Mouse (Mus musculus): ENCODE results near the gene Il16. TPM values are rescaled to one million over a fixed set of nuclear protein-coding genes. Genes with fewer than 3 reads are reported as not detected.
A peak's percentile ranks its signal among the peaks of the same experiment; 100 is the strongest.

Il16 gene
- total RNA-seq (2021): 1 to 10 TPM; 1.6 TPM

GRCm38 (mm10) chr7:83745413-83746106 is at the start of gene Il16:
Il16 (minus strand) TSS chr7:83745726.
- intact Hi-C loops (cut with DNase I): no loop called here
- no peak for DNase-seq

GRCm38 (mm10) chr7:83794705-83795104 is 49.2 kb upstream of the Il16 start, which contains the start of gene Cfap161:
Cfap161 (minus strand) TSS chr7:83794880.
- intact Hi-C loops (cut with DNase I): loop anchor here (5.0 kb wide), 1 partner anchor 227 kb away; no protein-coding TSS in a partner anchor
- peak; percentile 90 for DNase-seq

GRCm38 (mm10) chr7:83794006-83794683 is 48.6 kb upstream of the Il16 start:
- intact Hi-C loops (cut with DNase I): no loop called here
- no peak for DNase-seq

- intact Hi-C loops (cut with DNase I): no loop called here
Measured at GRCm38 (mm10) chr7:83780881-83781280, 35.4 kb upstream of the Il16 start.

GRCm38 (mm10) chr7:83780026-83780425 is 34.5 kb upstream of the Il16 start:
- no peak for DNase-seq
- intact Hi-C loops (cut with DNase I): no loop called here

More at GRCm38 (mm10) chr7:83780881-83781280, 35.4 kb upstream of the Il16 start:
- peak; percentile 15 for DNase-seq

GRCm38 (mm10) chr7:83779028-83779427 is 33.5 kb upstream of the Il16 start:
- DNase-seq: no peak
- intact Hi-C loops (cut with DNase I): no loop called here

- intact Hi-C loops (cut with DNase I): no loop called here
- no peak for DNase-seq
Measured at GRCm38 (mm10) chr7:83778516-83778915, 33.0 kb upstream of the Il16 start.

GRCm38 (mm10) chr7:83774721-83775120 is 29.2 kb upstream of the Il16 start:
- intact Hi-C loops (cut with DNase I): no loop called here
- peak; percentile 17 for DNase-seq

GRCm38 (mm10) chr7:83763674-83764073 is 18.1 kb upstream of the Il16 start:
- no peak for DNase-seq
- intact Hi-C loops (cut with DNase I): no loop called here

GRCm38 (mm10) chr7:83762336-83762735 is 16.8 kb upstream of the Il16 start:
- intact Hi-C loops (cut with DNase I): no loop called here
- DNase-seq: no peak

GRCm38 (mm10) chr7:83751055-83751454 is 5.5 kb upstream of the Il16 start:
- DNase-seq: peak; percentile 41
- intact Hi-C loops (cut with DNase I): no loop called here

- intact Hi-C loops (cut with DNase I): no loop called here
- DNase-seq: no peak
Measured at GRCm38 (mm10) chr7:83748405-83748804, 2.9 kb upstream of the Il16 start.

GRCm38 (mm10) chr7:83746107-83746687 is 671 bp upstream of the Il16 start:
- DNase-seq: peak; percentile 17
- intact Hi-C loops (cut with DNase I): no loop called here

GRCm38 (mm10) chr7:83745065-83745412 is 487 bp downstream of the Il16 start:
- intact Hi-C loops (cut with DNase I): no loop called here
- no peak for DNase-seq

- no peak for DNase-seq
Measured at GRCm38 (mm10) chr7:83744250-83744649, 1.3 kb downstream of the Il16 start.

GRCm38 (mm10) chr7:83742690-83743089 is 2.8 kb downstream of the Il16 start:
- intact Hi-C loops (cut with DNase I): no loop called here
- DNase-seq: no peak

More at GRCm38 (mm10) chr7:83744250-83744649, 1.3 kb downstream of the Il16 start:
- intact Hi-C loops (cut with DNase I): no loop called here

GRCm38 (mm10) chr7:83742026-83742425 is 3.5 kb downstream of the Il16 start:
- DNase-seq: no peak
- intact Hi-C loops (cut with DNase I): no loop called here

- DNase-seq: no peak
- intact Hi-C loops (cut with DNase I): no loop called here
Measured at GRCm38 (mm10) chr7:83739680-83740310, 5.7 kb downstream of the Il16 start.

GRCm38 (mm10) chr7:83738623-83739462 is 6.7 kb downstream of the Il16 start:
- no peak for DNase-seq
- intact Hi-C loops (cut with DNase I): no loop called here

GRCm38 (mm10) chr7:83737914-83738490 is 7.5 kb downstream of the Il16 start:
- intact Hi-C loops (cut with DNase I): no loop called here

More at GRCm38 (mm10) chr7:83737914-83738490, 7.5 kb downstream of the Il16 start:
- no peak for DNase-seq
